Mouse (Mus musculus): ENCODE data around the gene Med16.

GRCm38 (mm10) chr10:79936911-79937441 is 28.3 kb upstream of the Med16 start:
- no peak for TF ChIP-seq CTCF (IDR thresholded peaks at IDR 0.05; ENCODE audit: low read depth, low read length)
- no peak for TF ChIP-seq POLR2AphosphoS5 (IDR thresholded peaks at IDR 0.05; ENCODE audit: insufficient replicate concordance, low read depth, low read length)
- no peak for TF ChIP-seq GATA2 (IDR thresholded peaks at IDR 0.05; ENCODE audit: borderline replicate concordance, low read depth, low read length)
- no peak for TF ChIP-seq GATA1 (IDR thresholded peaks at IDR 0.05; ENCODE audit: borderline replicate concordance, low read length)
